Mouse (Mus musculus) cortical plate, adult 2 months (tissue): Measurements from ENCODE around the gene Bicd2. TPM values are rescaled to one million over a fixed set of nuclear protein-coding genes. Genes with fewer than 3 reads are reported as not detected.

Experiments used
- H3K27ac ChIP-seq: fragments of 200-500 bp; 2 replicates; pipeline ENCODE4 v1.5.1; 2012; ENCODE audit warnings: low read length, control low read depth, inconsistent platforms; ENCODE audit not compliant: insufficient read depth
- H3K4me1 ChIP-seq: fragments of 200-500 bp; 2 replicates; pipeline ENCODE4 v1.6.1; 2011; ENCODE audit warnings: low read length; ENCODE audit not compliant: control insufficient read depth, insufficient read depth
- H3K4me3 ChIP-seq: fragments of 200-500 bp; 2 replicates; pipeline ENCODE4 v1.5.1; 2011; ENCODE audit warnings: mild to moderate bottlenecking, low read length, control low read depth; ENCODE audit not compliant: insufficient read depth
- CTCF ChIP-seq: fragments of 200-500 bp; IDR thresholded peaks from 2 replicates; pipeline ENCODE4 v1.5.1; 2011; ENCODE audit warnings: mild to moderate bottlenecking, control low read depth, low read length; ENCODE audit not compliant: insufficient read depth; ENCODE audit errors: extremely low read depth
- POLR2A ChIP-seq: fragments of 200-500 bp; IDR thresholded peaks from 2 replicates; pipeline ENCODE4 v1.6.1; 2011; ENCODE audit warnings: mild to moderate bottlenecking, low read length, control low read depth; ENCODE audit not compliant: insufficient read depth; ENCODE audit errors: extremely low read depth
- polyA plus RNA-seq: library from polyadenylated mRNA; depleted of rRNA; stranded (reverse); fragments of >200 nt; gene quantifications from 2 replicates; pipeline ENCODE4 v1.2.3, GENCODE M21; 2012

Gene Bicd2
- polyA plus RNA-seq, 1 experiment = 49.5 TPM

- Histone ChIP-seq H3K27ac (no peak overlapping the region), H3K4me1 (peaks cover 15% of the 10 kb centered on the region), H3K4me3 (peak overlapping the region; percentile 66)
- TF ChIP-seq POLR2A (no peak), CTCF (no peak)
Observed at GRCm38 (mm10) chr13:49342723-49343100, 1.3 kb downstream of the Bicd2 start.

- TF ChIP-seq CTCF (no peak), POLR2A (no peak)
- Histone ChIP-seq H3K4me1 (peaks cover 19% of the 10 kb centered on the region), H3K4me3 (no peak overlapping the region), H3K27ac (no peak overlapping the region)
Observed at GRCm38 (mm10) chr13:49344567-49344966, 3.2 kb downstream of the Bicd2 start.

- TF ChIP-seq POLR2A (no peak), CTCF (no peak)
- Histone ChIP-seq H3K4me3 (no peak overlapping the region), H3K4me1 (peaks cover 19% of the 10 kb centered on the region), H3K27ac (no peak overlapping the region)
Observed at GRCm38 (mm10) chr13:49345476-49345875, 4.1 kb downstream of the Bicd2 start.

GRCm38 (mm10) chr13:49348522-49348921 is 7.1 kb downstream of the Bicd2 start:
- H3K4me1 ChIP-seq = peaks cover 17% of the 10 kb centered on the region
- H3K27ac ChIP-seq = no peak overlapping the region
- H3K4me3 ChIP-seq = no peak overlapping the region
- TF ChIP-seq CTCF (no peak), POLR2A (no peak)

GRCm38 (mm10) chr13:49349335-49349734 is 8.0 kb downstream of the Bicd2 start:
- Histone ChIP-seq H3K4me1 (peaks cover 16% of the 10 kb centered on the region), H3K4me3 (no peak overlapping the region), H3K27ac (no peak overlapping the region)
- TF ChIP-seq CTCF (no peak), POLR2A (no peak)

- Histone ChIP-seq H3K27ac (no peak overlapping the region), H3K4me3 (no peak overlapping the region), H3K4me1 (peaks cover 13% of the 10 kb centered on the region)
- TF ChIP-seq CTCF (no peak), POLR2A (no peak)
Observed at GRCm38 (mm10) chr13:49349836-49350505, 8.6 kb downstream of the Bicd2 start.

- H3K4me1 ChIP-seq = peaks cover 15% of the 10 kb centered on the region
- peak overlapping the region; percentile 16 for H3K27ac ChIP-seq
- TF ChIP-seq POLR2A (no peak), CTCF (no peak)
- no peak overlapping the region for H3K4me3 ChIP-seq
Observed at GRCm38 (mm10) chr13:49352581-49353159, 11.3 kb downstream of the Bicd2 start.

- no peak for TF ChIP-seq CTCF
- TF ChIP-seq POLR2A = no peak
- H3K4me3 ChIP-seq = no peak overlapping the region
- peaks cover 13% of the 10 kb centered on the region for H3K4me1 ChIP-seq
- H3K27ac ChIP-seq = no peak overlapping the region
Observed at GRCm38 (mm10) chr13:49353422-49353821, 12.0 kb downstream of the Bicd2 start.

GRCm38 (mm10) chr13:49353991-49354507 is 12.7 kb downstream of the Bicd2 start:
- TF ChIP-seq POLR2A = no peak
- TF ChIP-seq CTCF = no peak
- H3K27ac ChIP-seq = no peak overlapping the region
- H3K4me1 ChIP-seq = peaks cover 12% of the 10 kb centered on the region

GRCm38 (mm10) chr13:49355461-49356061 is 14.2 kb downstream of the Bicd2 start:
- peaks cover 10% of the 10 kb centered on the region for H3K4me1 ChIP-seq
- H3K4me3 ChIP-seq = no peak overlapping the region
- no peak overlapping the region for H3K27ac ChIP-seq
- no peak for TF ChIP-seq POLR2A
- TF ChIP-seq CTCF = no peak

More at GRCm38 (mm10) chr13:49353991-49354507, 12.7 kb downstream of the Bicd2 start:
- no peak overlapping the region for H3K4me3 ChIP-seq

- no peak for TF ChIP-seq CTCF
- no peak overlapping the region for H3K27ac ChIP-seq
Observed at GRCm38 (mm10) chr13:49356090-49356489, 14.7 kb downstream of the Bicd2 start.

More at GRCm38 (mm10) chr13:49356090-49356489, 14.7 kb downstream of the Bicd2 start:
- Histone ChIP-seq H3K4me3 (no peak overlapping the region), H3K4me1 (peaks cover 10% of the 10 kb centered on the region)
